In the genomic region with DNA sequence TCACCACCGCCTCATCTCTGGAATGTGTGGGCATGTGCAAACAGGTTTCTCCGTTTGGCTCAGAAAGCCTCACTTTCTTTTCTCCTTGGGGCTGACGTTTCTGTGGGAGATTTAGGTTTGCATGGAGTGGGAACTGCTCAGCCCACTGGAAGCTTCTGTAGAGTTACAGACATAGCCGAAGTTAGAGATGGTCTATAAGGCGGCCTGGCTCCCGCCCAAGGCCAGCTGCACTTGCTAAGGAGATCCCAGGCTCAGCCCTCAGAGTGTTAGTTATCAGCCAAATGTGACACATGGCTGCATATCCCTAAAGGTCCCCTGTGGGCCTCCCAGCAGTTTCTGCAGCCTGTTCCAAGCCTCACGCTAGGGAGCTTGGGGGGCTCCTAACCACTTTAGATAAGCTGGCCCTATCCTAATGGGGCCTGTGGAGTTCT, we compare ENCODE assay signal across 13 mouse cellular contexts. TPM values are rescaled to one million over a fixed set of nuclear protein-coding genes. Genes with fewer than 3 reads are reported as not detected.
A peak's percentile ranks its signal among the peaks of the same experiment; 100 is the strongest.
DNase-seq lines count a peak whose midpoint lies in the region; ATAC-seq and TF ChIP-seq lines count a peak whose summit lies in the region.
"Had no signal": no experiment of that assay in that cellular context is flagged by ENCODE, and none has a peak within 500 bp of the region (broad histone marks: within the 10 kb centered on the region; RNA-seq: fewer than 3 reads in every experiment).

No protein-coding gene starts in this region.

- TF ChIP-seq CTCF in intestine, postnatal 0 days (IDR thresholded peaks at IDR 0.05; ENCODE audit: low read depth), result no peak

- no peak overlapping the region for H3K4me3 ChIP-seq in liver, embryonic 11.5 days (ENCODE audit: low read depth, low read length)
- H3K4me3 ChIP-seq in embryonic facial prominence, embryonic 13.5 days, result no peak overlapping the region
- H3K4me3 ChIP-seq in intestine, postnatal 0 days (ENCODE audit: low read depth, low read length), result no peak overlapping the region

- ATAC-seq in frontal cortex, adult (ENCODE audit: low TSS enrichment), result peak; percentile 69
- ATAC-seq in liver, embryonic 11.5 days (replicated peaks; ENCODE audit: low FRiP score), result no peak
- ATAC-seq in embryonic facial prominence, embryonic 13.5 days (ENCODE audit: insufficient number of reproducible peaks, insufficient read depth, low FRiP score, low TSS enrichment, low read depth), result no peak
- no peak for ATAC-seq in intestine, postnatal 0 days
- ATAC-seq: midbrain, embryonic 16.5 days had no signal

- DNase-seq in frontal cortex, postnatal 14 days (ENCODE audit: low spot score in 2 of 2), result no peak
- DNase-seq in liver, result peak; percentile 24
- no peak for DNase-seq in liver, embryonic 11.5 days (ENCODE audit: low spot score)
- DNase-seq in natural killer cell, adult 2 months (ENCODE audit: low spot score in 2 of 2), result no peak
- DNase-seq in thymus, postnatal 14 days, result no peak
- DNase-seq: cerebellum, adult 11 months; layer of hippocampus, adult 9-11 months; thymus, postnatal 25 days had no signal

- no peaks in the 10 kb centered on the region for H3K36me3 ChIP-seq in liver, embryonic 11.5 days (ENCODE audit: control insufficient read depth, insufficient read depth, low read length)
- no peaks in the 10 kb centered on the region for H3K36me3 ChIP-seq in embryonic facial prominence, embryonic 13.5 days
- no peaks in the 10 kb centered on the region for H3K36me3 ChIP-seq in intestine, postnatal 0 days (ENCODE audit: control insufficient read depth, insufficient read depth)

- no peak overlapping the region for H3K4me2 ChIP-seq in liver, embryonic 11.5 days
- H3K4me2 ChIP-seq in embryonic facial prominence, embryonic 13.5 days, result no peak overlapping the region
- no peak overlapping the region for H3K4me2 ChIP-seq in intestine, postnatal 0 days (replicated peaks; ENCODE audit: low read depth)

- WGBS in liver, embryonic 11.5 days, result 62% methylated on average over 7 of the region's 7 CpGs
- 58% methylated on average over 7 of the region's 7 CpGs for WGBS in embryonic facial prominence, embryonic 13.5 days
- 61% methylated on average over 7 of the region's 7 CpGs for WGBS in intestine, postnatal 0 days

- H3K27me3 ChIP-seq in liver, embryonic 11.5 days (replicated peaks; ENCODE audit: control insufficient read depth, insufficient read depth, low read length), result no peaks in the 10 kb centered on the region
- H3K27me3 ChIP-seq in embryonic facial prominence, embryonic 13.5 days, result no peaks in the 10 kb centered on the region
- no peaks in the 10 kb centered on the region for H3K27me3 ChIP-seq in intestine, postnatal 0 days (replicated peaks; ENCODE audit: control insufficient read depth, insufficient read depth, low read length)

- no peak overlapping the region for H3K9ac ChIP-seq in liver, embryonic 11.5 days (ENCODE audit: low read depth, low read length)
- H3K9ac ChIP-seq in embryonic facial prominence, embryonic 13.5 days, result no peak overlapping the region
- H3K9ac ChIP-seq in intestine, postnatal 0 days (ENCODE audit: low read depth, low read length), result peak overlapping the region; percentile 17; the same call in 1 of the 2 replicates

- H3K27ac ChIP-seq in liver, embryonic 11.5 days (ENCODE audit: low read depth, low read length), result no peak overlapping the region
- H3K27ac ChIP-seq in embryonic facial prominence, embryonic 13.5 days, result peak overlapping the region; percentile 44; the same call in 1 of the 2 replicates
- no peak overlapping the region for H3K27ac ChIP-seq in intestine, postnatal 0 days (ENCODE audit: low read depth, low read length)

- no peaks in the 10 kb centered on the region; the same call in 1 of the 2 replicates for H3K4me1 ChIP-seq in liver, embryonic 11.5 days (replicated peaks; ENCODE audit: control insufficient read depth, insufficient read depth, low read length)
- H3K4me1 ChIP-seq in embryonic facial prominence, embryonic 13.5 days, result peaks cover 54% of the 10 kb centered on the region
- peaks cover 20% of the 10 kb centered on the region; the same call in 1 of the 2 replicates for H3K4me1 ChIP-seq in intestine, postnatal 0 days (replicated peaks; ENCODE audit: control insufficient read depth, insufficient read depth, low read length)

- H3K9me3 ChIP-seq in liver, embryonic 11.5 days (ENCODE audit: control insufficient read depth, low read length), result no peaks in the 10 kb centered on the region
- H3K9me3 ChIP-seq in embryonic facial prominence, embryonic 13.5 days, result no peaks in the 10 kb centered on the region
- H3K9me3 ChIP-seq in intestine, postnatal 0 days (ENCODE audit: control insufficient read depth), result no peaks in the 10 kb centered on the region

RNA-seq across cellular contexts. Expression of a gene that starts 15.3 kb away (rescaled TPM):
- polyA plus RNA-seq in liver, embryonic 11.5 days (2014; fragmentation: Nextera tagmentation; extraction: Ambion mirVana), result 27.6 and 28.2 TPM in 2 replicates
- polyA plus RNA-seq in embryonic facial prominence, embryonic 13.5 days (2015; fragmentation: Nextera tagmentation; extraction: Ambion mirVana), result 68.8 TPM in 2 replicates
- polyA plus RNA-seq in intestine, postnatal 0 days (2015; fragmentation: Nextera tagmentation; extraction: Ambion mirVana), result 101 and 105 TPM in 2 replicates

RNA-seq across cellular contexts. Expression of a gene that starts 45.7 kb away (rescaled TPM):
- 31.8 and 34.4 TPM in 2 replicates for polyA plus RNA-seq in liver, embryonic 11.5 days (2014; fragmentation: Nextera tagmentation; extraction: Ambion mirVana)
- polyA plus RNA-seq in embryonic facial prominence, embryonic 13.5 days (2015; fragmentation: Nextera tagmentation; extraction: Ambion mirVana), result 0.44 TPM in 1 of 2 replicates, not detected in the other
- polyA plus RNA-seq in intestine, postnatal 0 days (2015; fragmentation: Nextera tagmentation; extraction: Ambion mirVana), result 48.8 and 59.0 TPM in 2 replicates
- polyA plus RNA-seq: midbrain, embryonic 16.5 days; spleen, adult 2 months had no signal

Comparison
In these comparisons a context has a peak if more than half of its experiments do, and no peak if none do; other contexts are left out.
1. RNA of a gene that starts 45.7 kb away (polyA plus RNA-seq): 48.8 to 59.0 TPM in intestine, postnatal 0 days and 31.8 to 34.4 TPM in liver, embryonic 11.5 days; 0.44 TPM in embryonic facial prominence, embryonic 13.5 days; every median in the first group is over 10 times any median in the second.